Mouse (Mus musculus): ENCODE measurements around the gene Fndc3a.

Fndc3a gene

DNA sequence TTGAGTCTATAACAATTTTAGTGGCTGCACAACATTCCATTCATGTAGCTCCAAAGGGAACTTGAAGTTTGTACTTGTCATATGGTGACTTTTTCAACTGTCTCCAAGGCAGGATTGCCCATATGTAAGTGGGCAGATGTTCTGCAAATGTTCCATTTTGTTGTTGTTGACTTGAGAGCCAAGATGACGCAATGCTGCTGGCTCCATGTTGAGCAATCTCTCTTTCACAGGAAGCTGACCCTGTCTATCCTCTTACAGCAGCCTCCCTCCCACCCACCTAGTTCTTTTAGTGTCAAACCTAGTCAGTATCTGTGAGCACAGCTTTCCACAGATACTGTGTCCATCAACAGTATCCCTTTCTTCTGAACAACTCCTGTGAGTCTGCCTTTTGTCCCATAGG lies 145.9 kb downstream of the Fndc3a start:
- in situ Hi-C loops (cut with MboI; ENCODE audit: unreplicated experiment in 2 of 2), result loop anchor here in 1 of 2 experiments (25.0 kb wide), 1 partner anchor 748 kb away; no protein-coding TSS in a partner anchor

DNA sequence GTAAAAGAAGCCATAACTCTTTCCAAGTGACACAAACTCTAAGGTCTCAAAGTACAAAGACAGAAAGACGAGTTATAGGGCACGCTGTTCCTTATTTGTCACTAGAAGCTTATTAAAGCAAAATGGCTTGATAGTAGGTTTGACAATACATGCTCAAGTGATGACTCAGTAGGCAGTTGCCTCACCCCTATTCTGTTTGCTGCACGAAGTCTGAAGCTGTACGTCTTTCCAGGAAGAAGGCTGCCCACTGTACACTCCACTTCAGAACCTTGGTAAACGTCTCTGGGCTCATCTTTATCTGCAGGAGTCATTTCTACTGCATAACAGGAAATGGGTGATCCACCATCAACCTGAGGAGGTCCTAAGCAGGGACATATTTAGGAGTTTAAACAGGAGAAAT lies 151.0 kb downstream of the Fndc3a start:
- in situ Hi-C loops (cut with MboI; ENCODE audit: unreplicated experiment in 2 of 2), result loop anchor here in 1 of 2 experiments (25.0 kb wide), 1 partner anchor 754 kb away; no protein-coding TSS in a partner anchor

DNA sequence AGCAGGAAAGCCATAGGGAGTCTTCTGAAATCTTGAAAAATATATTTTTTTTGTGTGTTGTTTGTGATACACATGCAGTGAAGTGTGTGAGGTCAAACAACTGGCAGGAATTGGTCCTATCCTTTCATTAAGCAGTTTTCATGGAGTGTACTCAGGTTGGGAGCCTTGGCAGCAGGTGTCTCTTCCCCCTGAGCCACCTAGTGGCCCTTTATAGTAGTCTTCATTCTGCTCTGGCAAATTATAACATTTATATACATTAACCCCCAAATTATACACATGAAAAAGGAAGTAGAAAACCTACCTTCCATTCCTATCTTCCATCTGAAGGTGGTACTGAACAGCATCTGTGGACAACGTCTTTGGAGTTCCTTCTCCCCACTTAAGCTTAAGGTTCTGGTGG lies 154.0 kb downstream of the Fndc3a start:
- in situ Hi-C loops (cut with MboI; ENCODE audit: unreplicated experiment in 2 of 2), result loop anchor here in 1 of 2 experiments (25.0 kb wide), 1 partner anchor 756 kb away; no protein-coding TSS in a partner anchor

DNA sequence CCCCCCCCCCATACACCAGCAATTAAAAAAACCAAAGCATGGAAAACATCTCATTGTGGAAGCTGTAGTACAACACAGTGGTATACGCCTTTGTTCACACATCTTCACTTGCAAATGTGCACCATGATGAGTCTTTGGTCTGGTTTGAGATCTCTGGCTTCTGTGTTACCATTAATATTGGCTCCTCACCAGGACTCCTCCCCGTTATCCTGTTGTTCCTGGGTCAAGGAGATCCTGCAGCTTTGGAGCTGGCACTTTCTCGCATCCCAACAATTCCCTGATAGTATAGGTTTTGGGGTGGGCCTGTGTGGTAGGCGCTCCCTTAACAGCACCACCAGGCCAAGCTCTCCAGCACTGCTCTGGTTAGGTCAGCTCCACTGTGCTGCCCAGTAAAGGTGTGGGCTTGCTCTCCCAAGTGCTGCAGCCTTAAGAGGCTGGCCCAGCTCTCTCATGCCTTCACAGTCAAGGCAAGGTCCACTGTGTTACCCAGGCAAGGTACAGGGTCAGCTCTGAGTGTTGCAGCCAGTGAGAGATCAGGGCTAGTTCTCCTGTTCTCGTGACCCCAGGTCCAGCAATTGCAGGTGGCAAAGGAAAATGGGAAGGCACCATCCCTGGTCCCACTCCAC lies 173.3 kb downstream of the Fndc3a start:
- in situ Hi-C loops (cut with MboI; ENCODE audit: unreplicated experiment in 2 of 2), result loop anchor here in 1 of 2 experiments (25.0 kb wide), 1 partner anchor 1849 kb away; no protein-coding TSS in a partner anchor

DNA sequence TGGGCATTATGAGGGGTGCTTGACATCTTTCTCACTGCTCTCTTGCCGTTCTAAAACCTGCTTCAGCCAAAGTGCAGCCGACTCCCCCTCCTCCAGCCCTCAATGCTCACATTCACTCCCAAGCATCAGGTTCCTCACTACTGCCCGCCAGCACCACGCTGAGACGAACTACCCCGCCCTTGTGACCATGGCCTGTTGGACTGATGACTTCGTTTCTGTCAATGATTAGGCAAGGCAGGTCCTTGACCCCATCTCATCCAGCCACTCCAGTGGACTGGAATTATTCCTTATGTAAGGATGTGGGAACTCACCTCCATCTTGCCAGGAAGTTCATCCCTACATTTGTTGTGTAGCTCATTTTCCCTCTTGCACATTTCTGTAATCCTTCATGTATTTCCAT lies 175.9 kb downstream of the Fndc3a start:
- in situ Hi-C loops (cut with MboI; ENCODE audit: unreplicated experiment in 2 of 2), result loop anchor here in 1 of 2 experiments (25.0 kb wide), 1 partner anchor 1847 kb away; no protein-coding TSS in a partner anchor

DNA sequence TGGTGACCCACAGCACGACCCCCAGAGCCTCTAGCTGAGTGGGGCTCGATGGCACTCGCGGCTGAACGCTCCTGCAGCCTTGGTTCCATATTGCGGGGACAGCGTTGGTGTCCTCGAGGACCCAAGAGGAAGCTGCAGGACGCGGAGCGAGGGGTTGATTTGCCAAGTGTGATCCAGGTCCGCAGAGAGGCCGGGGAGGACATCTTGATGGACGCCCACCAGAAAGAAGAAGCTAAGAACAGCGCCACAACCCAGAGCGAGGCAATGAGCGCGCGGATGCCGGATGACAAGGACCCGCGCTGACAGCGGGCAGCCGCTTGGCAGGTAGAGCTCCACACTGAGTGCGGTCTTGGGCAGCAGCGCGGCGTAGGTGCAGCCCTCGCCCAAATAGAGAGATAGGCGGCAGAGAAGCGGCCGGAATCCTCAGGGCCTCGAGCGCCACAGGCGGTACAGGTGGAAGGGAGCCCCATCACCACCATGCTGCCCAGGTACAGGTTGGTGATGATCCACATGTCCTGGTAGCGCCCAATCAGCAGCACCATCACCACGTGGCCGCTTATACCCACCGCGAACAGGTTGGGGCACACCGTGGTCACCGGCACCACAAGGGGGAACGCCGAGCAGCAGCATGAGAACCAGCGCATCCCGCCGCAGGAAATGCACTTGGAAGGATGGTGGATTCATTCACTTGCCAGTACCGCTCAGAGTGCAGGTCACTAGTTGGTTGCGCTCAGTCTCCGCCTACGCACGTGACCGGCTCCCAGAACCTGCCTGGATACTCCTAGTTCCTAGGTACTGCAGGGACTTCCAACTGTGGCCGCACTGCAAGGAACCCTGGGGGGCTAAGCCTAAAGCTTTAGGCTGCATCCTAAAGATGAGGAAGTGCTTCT lies 177.5 kb downstream of the Fndc3a start:
- in situ Hi-C loops (cut with MboI; ENCODE audit: unreplicated experiment in 2 of 2), result loop anchor here in 1 of 2 experiments (25.0 kb wide), 1 partner anchor 1845 kb away; no protein-coding TSS in a partner anchor

DNA sequence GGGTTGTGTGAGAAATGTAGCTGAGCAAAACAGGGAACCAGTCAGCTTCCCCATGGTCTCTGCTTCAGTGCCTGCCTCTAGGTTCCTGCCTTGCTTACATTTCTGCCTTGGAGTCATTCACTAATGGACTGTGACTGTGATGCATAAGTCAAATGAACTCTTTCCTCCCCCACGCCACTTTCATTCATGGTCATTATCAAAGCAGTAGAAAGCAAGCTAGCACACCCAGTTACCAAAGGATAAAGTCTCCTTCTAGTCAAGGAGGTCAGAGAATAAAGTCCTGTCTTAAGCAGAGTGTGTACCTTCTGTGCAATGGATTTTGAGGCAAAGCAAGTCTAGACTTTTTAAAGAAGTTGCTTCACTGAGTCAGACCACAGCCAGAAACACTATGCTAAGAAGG lies 182.7 kb downstream of the Fndc3a start:
- in situ Hi-C loops (cut with MboI; ENCODE audit: unreplicated experiment in 2 of 2), result loop anchor here in 1 of 2 experiments (25.0 kb wide), 1 partner anchor 1840 kb away; no protein-coding TSS in a partner anchor

DNA sequence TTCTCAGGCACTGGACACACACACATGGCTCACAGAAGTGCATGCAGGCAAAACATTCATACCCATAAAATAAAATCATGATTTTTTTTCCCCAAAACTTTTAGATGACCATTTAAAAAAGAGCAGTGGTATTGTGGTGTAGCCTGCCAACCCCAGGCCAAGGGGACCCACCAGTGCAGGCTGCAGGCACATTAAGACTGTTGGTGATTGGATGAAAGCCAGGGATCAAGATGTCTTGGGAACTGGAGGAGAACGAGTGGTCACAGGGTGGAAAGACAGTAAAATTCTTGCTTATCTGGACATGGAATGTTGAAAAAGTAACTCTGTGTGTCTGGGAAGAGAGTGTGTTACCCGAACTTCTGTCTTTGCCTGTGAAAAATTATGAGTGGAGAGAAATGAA lies 190.2 kb downstream of the Fndc3a start:
- in situ Hi-C loops (cut with MboI; ENCODE audit: unreplicated experiment in 2 of 2), result no loop called here

DNA sequence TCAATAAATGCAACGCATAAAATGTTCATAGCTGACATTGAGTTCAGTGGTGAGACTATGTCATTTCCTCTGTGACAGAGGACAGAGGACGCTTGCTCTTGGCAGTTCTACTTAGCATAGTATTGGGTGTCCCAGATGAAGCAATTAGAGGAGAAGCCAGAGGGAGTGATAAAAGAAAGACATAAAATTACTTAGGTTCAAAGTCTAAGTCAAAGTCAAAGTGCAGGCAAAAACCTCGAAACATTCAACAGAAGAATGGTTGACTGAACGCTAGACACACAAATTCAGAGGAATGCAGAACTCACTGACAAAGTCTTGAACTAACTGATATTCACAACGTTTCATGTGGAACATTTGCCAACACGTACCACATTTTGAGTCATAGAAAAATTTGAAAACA lies 191.0 kb downstream of the Fndc3a start:
- in situ Hi-C loops (cut with MboI; ENCODE audit: unreplicated experiment in 2 of 2), result no loop called here

DNA sequence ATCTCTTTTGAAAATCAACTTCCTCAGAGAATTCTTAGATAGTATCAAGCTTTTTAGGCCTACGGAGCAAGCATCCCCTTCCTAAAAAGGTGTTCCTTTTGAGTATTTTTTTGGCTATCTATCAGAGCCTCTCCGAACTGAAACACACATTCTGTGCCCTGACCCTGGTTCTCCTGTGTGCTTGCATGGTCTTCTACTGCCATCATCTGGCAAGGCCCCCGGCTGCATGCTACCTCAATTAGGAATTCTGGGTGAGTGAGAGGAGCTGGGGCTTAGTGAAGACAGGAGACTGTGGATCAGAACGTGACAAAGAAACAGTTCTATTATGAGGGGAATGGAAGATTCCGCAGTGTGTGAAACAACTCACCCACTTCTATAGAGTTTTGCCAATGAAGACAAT lies 193.4 kb downstream of the Fndc3a start:
- in situ Hi-C loops (cut with MboI; ENCODE audit: unreplicated experiment in 2 of 2), result no loop called here

DNA sequence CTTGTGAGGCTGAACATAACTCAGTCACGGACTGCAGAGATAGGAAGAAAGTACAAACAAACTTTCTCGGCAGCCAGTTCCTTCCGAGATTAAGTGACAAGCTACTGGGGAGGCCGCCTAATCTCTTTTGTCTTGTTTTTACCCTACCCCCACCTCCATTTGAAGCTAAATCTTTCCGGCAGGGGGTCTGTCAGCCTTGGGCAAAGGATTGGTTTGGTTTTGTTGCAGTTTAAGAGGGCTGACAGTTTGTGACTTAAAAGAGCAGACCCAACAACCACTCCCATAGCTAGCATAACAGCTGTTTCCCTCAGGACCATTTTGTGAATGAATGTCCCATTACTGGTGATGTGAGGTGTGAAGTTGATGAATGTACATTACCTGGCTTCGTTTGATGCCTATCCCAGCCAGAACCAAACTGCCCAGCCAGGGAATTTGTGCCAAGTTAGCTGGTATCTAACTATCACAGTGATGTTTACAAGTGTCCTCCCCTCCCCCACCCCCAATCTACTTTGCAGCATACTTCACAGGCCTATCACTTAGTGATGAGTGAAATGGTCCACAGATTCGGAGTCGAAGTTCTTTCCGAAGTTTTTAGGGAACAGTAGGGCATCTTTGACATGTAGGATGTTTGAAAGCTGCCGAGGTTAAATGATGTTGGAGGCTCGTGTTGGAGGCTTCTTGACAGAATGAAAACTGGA lies 202.9 kb downstream of the Fndc3a start:
- in situ Hi-C loops (cut with MboI; ENCODE audit: unreplicated experiment in 2 of 2), result no loop called here

DNA sequence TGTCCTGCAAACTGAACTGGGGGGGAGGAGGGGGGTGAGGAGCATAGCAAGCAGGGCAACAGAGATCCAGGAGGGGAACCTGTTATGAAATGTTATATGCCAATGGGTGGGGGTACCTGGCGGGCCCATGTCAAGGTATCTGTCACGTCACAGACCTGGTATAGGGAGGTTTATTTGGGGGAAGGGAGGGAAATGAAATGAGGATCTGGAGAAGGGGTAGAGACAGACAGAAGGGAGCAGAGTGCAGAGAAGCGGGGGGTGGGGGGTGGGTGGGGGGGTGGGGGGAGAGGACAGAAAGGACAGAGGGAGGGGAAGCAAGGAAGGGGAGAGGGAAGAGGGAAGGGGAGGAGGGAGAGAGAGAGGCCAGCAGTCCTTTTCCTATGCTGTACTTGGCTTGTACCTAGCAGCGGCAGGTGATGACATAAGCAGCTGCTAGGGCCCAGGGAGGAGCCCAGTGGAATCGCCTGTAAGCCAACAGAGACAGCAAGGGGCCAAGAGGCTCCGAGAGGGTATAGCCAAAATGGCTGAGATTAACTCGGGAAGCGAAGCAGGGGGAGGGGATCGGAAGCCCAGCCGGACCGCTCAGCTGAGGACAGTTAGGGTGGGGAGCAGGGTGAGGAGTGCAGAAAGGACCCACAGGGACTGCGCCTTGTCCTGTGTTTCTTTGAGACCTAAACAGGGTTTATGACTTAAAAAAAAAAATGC lies 203.6 kb downstream of the Fndc3a start:
- in situ Hi-C loops (cut with MboI; ENCODE audit: unreplicated experiment in 2 of 2), result no loop called here

DNA sequence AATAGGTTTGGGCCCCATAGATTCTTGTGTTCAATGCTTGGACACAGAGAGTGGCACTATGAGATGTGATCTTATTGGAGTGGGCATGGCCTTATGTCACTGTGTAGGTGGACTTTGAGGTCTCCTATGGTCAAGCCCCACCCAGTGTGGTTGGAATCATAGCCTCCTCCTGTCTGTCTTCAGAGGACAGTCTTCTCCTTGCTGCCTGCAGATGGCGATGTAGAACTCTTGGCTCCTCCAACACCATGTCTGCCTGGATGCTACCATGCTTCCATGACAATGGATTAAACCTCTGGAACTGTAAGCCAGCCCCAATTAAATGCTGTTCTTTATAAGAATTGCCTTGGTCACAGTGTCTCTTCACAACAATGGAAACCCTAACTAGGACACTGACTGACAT lies 204.8 kb downstream of the Fndc3a start:
- in situ Hi-C loops (cut with MboI; ENCODE audit: unreplicated experiment in 2 of 2), result no loop called here

DNA sequence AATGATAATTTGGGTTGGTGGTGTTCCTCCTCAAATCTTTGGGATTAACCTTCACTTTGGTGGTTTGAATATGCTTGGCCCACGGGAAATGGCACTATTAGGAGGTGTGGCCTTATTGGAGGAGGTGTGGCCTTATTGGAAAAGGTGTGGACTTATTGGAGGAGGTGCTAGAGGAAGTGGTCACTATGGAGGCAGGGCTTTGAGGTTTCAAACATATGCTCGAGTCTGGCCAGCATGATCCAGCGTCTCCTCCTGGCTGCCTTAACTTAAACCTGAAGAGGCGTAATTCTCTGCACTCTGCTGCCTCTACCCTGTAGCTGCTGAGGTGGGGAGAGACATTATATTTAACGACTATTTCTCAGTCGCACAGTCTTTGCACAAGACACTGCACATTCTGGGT lies 206.6 kb downstream of the Fndc3a start:
- in situ Hi-C loops (cut with MboI; ENCODE audit: unreplicated experiment in 2 of 2), result no loop called here

DNA sequence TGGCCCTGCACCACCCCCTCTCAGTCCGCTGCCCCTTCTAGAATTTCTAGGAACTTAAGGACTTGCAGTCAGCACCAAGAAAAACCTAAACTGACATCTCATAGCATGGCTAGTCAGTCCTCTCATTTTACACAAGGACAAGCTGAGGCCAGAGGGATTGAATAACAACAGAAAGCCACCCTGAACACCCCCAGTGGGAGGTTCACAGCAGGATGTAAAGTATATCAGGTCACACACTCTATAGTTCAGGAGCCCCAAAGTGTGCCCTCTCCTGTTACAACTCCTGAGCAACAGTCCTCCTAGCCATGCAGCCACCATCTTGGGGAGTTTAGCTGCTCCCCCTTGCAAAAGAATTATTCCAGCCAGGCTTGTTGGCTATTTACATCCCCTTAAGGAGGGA lies 216.0 kb downstream of the Fndc3a start:
- in situ Hi-C loops (cut with MboI; ENCODE audit: unreplicated experiment in 2 of 2), result no loop called here

DNA sequence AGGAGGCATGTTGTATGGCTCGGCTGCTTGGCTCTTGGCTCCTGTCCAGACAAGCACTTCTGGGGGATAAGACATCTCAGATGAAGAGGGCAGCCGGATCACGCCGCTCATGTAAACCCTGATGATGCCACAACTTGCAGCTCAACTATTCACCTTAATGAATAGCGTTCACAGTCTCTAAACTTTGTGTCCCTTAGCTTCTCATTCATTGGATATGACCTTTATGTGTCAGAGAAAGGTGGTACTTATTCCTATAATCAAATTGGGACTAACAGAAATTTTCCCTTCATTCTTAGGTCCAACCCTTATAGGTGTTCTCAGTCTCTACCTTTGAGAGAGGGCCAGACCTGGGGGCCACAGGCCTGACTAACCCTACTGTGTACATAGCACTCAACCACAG lies 218.1 kb downstream of the Fndc3a start, which contains the start of gene Gm9195:
TSS of gene Gm9195 (minus strand) at position 101 of the 400 bp plus-strand sequence.
- in situ Hi-C loops (cut with MboI; ENCODE audit: unreplicated experiment in 2 of 2), result no loop called here

DNA sequence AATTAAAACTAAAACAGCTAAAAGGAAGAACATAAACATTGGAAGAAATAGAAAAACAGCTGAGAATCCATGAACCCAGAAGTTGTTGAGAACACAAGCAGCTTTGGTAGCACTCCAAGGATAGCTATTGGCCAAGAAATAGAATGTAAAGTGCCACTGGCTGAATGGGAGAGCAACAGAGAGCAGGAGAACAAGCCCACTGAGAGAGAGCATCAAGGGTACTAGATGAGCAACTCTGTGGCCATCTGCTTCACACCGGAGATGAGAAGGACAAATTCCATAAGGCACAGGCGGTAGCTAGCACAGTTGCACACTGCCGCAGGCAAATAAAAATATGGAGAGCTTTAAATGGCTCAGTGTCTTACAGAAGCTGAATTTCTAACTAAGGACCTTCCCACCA lies 219.4 kb downstream of the Fndc3a start:
- in situ Hi-C loops (cut with MboI; ENCODE audit: unreplicated experiment in 2 of 2), result no loop called here

All from v-Abl transformed pro-B cells (cell line).